Mouse (Mus musculus) kidney, adult 2 months (tissue): ENCODE data around the gene Sult1b1. TPM values are rescaled to one million over a fixed set of nuclear protein-coding genes. Genes with fewer than 3 reads are reported as not detected.
"Not testable (repeated sequence)": the region's sequence is repeated elsewhere in the genome, so short reads cannot be mapped to it uniquely, and the experiment has no call there.

Experiments used
- DNase-seq: peaks from one replicate; pipeline ENCODE4 v3.0.0; 2021
- H3K27ac ChIP-seq: fragments of 200-500 bp; 2 replicates; pipeline ENCODE4 v1.5.1; 2012; ENCODE audit warnings: low read depth, low read length, control low read depth, inconsistent platforms; ENCODE audit not compliant: insufficient read depth
- H3K27me3 ChIP-seq: fragments of 200-500 bp; replicated peaks from 2 replicates; pipeline ENCODE4 v1.6.1; 2012; ENCODE audit warnings: mild to moderate bottlenecking, moderate library complexity, low read length, inconsistent platforms; ENCODE audit not compliant: control insufficient read depth, insufficient read depth
- H3K36me3 ChIP-seq: fragments of 200-500 bp; 2 replicates; pipeline ENCODE4 v1.6.1; 2012; ENCODE audit warnings: mild to moderate bottlenecking, moderate library complexity, low read length, inconsistent platforms; ENCODE audit not compliant: control insufficient read depth, insufficient read depth
- H3K4me1 ChIP-seq: fragments of 200-500 bp; 2 replicates; pipeline ENCODE4 v1.6.1; 2011; ENCODE audit warnings: low read length; ENCODE audit not compliant: control insufficient read depth, insufficient read depth
- H3K4me3 ChIP-seq: fragments of 200-500 bp; 2 replicates; pipeline ENCODE4 v1.5.1; 2011; ENCODE audit warnings: mild to moderate bottlenecking, low read depth, low read length, control low read depth; ENCODE audit not compliant: insufficient read depth
- CTCF ChIP-seq: fragments of 200-500 bp; conservative IDR thresholded peaks from 2 replicates; pipeline ENCODE4 v1.5.1; 2011; ENCODE audit warnings: low read depth, mild to moderate bottlenecking, control low read depth, low read length, moderate library complexity, mixed read lengths; ENCODE audit not compliant: insufficient read depth, insufficient read length
- POLR2A ChIP-seq: fragments of 200-500 bp; IDR thresholded peaks from one replicate; pipeline ENCODE4 v1.6.1; 2011; ENCODE audit warnings: low read depth, low read length, control low read depth
- WGBS: fragments of 180-500 bp; shearing (Covaris S2); methylation state at CpG from one replicate; pipeline ENCODE4 v1.1.7; 2018; 5-methylcytosine and 5-hydroxymethylcytosine counted together
- polyA plus RNA-seq: library from polyadenylated mRNA; depleted of rRNA; stranded (reverse); fragments of >200 nt; gene quantifications from 2 replicates; pipeline ENCODE4 v1.2.3, GENCODE M21; 2012; rRNA removed

Sult1b1 gene
- polyA plus RNA-seq, 1 experiment: 0.72 TPM

DNA sequence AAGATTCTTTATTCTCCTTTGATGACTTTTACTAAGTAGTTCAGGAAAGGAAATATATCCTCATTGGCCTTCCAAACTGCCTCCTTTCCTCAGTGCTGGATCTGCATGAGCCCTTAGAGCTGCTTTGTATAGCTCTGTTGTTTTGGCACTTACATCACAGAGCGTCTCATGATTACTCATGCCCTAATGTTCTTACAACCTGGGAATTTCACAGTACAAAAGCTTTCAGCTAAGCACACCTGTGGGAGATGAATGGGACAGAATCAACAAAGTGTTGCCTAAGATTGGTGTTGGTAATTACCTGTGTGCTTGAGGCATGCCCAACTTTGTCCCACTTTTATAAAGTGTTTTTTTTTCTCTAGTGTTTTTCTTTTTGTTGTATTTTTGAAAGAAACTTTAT is 35.3 kb downstream of the Sult1b1 start:
- Histone ChIP-seq H3K4me3 (no peak overlapping the region), H3K36me3 (no peaks in the 10 kb centered on the region), H3K27me3 (no peaks in the 10 kb centered on the region), H3K27ac (no peak overlapping the region), H3K4me1 (peaks cover 3% of the 10 kb centered on the region; the same call in 1 of the 2 replicates)
- no peak for DNase-seq
- WGBS: 73% methylated on average over 1 of the region's 1 CpGs
- TF ChIP-seq CTCF (no peak), POLR2A (no peak)

DNA sequence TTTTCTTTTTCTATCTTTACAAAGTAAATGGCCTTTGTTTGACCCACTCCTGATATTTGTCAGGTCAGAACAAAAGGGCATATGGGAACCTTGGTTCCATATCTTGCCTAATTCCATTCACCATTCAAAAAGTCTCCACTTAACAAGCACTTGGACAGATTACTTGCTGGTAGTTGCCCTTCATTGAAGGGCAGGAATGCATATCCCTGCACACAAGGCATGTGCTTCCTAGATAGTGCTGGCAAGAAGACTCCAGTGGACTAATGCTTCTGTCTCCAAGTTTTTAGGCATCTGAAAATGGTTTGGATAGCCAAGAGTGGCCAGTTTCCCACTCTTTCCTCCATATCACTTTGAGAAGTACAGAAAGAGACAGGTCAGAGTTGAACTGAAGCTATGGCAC is 38.7 kb downstream of the Sult1b1 start:
- Histone ChIP-seq H3K27me3 (no peaks in the 10 kb centered on the region), H3K4me1 (peaks cover 3% of the 10 kb centered on the region; the same call in 1 of the 2 replicates), H3K27ac (peak overlapping the region; percentile 82; the same call in 1 of the 2 replicates), H3K36me3 (no peaks in the 10 kb centered on the region), H3K4me3 (no peak overlapping the region)
- TF ChIP-seq POLR2A (no peak), CTCF (no peak)
- DNase-seq: peak; percentile 38

DNA sequence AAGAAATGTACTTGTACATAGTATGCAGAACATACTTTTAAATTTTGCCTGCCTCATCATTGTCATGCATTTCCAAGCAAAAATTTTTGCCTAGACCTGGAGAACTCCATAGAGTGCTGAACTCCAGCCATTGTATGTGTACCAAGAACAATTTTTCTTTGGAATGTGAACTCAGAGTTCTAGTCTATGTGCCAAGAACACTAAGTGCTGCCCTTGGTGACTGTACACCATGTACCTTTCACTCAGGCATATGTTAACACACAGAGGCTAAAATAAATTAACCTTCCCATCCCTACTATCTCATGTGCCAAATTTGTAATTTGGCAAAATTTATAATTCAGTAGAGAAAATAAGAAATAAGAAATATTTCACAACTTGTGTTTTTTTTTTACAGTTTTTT is 39.1 kb downstream of the Sult1b1 start:
- peak; percentile 40 for DNase-seq
- TF ChIP-seq CTCF (no peak), POLR2A (no peak)

DNA sequence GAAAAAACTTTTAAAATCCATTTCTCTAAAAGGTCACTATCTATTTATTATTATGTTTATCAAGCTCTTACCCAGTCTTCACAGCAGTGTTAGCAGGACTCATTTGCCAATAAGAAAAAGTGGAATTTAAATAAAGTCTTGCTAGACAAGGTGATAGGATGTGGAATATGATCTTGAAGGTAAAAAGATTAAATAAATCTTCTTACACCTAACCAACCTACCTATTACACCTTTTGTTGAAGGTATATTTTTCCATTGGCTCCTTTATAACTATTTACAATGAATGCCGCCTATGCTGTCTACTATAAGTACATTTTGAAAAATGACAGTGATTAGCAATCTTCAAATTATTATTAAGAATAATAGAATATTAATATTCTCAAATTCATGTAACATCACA is 47.2 kb downstream of the Sult1b1 start, which contains the start of gene Ugt2a1:
Ugt2a1 (minus strand) TSS at position 101 of the 400 bp plus-strand sequence.
- Histone ChIP-seq H3K27ac (no peak within 1 kb of the TSS), H3K4me1 (no peaks in the 10 kb centered on the region), H3K27me3 (no peaks in the 10 kb centered on the region), H3K4me3 (no peak within 1 kb of the TSS), H3K36me3 (no peaks in the 10 kb centered on the region)
- WGBS: 87% methylated on average over 1 of the region's 1 CpGs
- DNase-seq: no peak
- TF ChIP-seq POLR2A (no peak), CTCF (no peak)

More for the DNA sequence above, 39.1 kb downstream of the Sult1b1 start:
- Histone ChIP-seq H3K4me1 (peaks cover 3% of the 10 kb centered on the region; the same call in 1 of the 2 replicates), H3K4me3 (no peak overlapping the region), H3K27ac (no peak overlapping the region), H3K36me3 (no peaks in the 10 kb centered on the region), H3K27me3 (no peaks in the 10 kb centered on the region)

- not testable (repeated sequence) for H3K36me3 ChIP-seq, H3K4me3 ChIP-seq, H3K4me1 ChIP-seq, H3K27ac ChIP-seq, DNase-seq, H3K27me3 ChIP-seq
- 69% methylated on average over 1 of the region's 1 CpGs for WGBS
Measured at GRCm38 (mm10) chr5:87486706-87487105, 51.3 kb downstream of the Sult1b1 start, which contains the start of gene Gm43638. Gene Gm43638, minus strand, starts transcription at chr5:87486806.

DNA sequence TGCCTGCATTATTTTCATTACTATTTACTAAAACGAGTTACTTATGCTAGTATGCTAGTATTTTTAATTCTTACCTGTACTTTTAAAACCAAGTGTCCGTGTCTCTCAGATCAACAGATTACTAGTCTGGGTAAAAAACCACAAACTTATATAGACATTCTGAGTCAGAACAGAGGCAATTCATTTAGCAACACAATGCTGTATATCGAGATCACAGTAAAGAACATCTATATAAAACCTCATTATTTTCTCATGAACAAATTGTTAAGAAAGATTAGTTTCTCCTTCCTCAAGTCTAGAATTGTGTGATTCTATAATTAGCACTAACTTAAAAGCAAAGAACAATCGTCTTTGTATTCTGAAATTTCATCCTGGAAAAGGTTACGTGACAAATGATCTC is 55.8 kb downstream of the Sult1b1 start, which contains the start of gene Ugt2a2:
Ugt2a2 (minus strand) TSS at position 101 of the 400 bp plus-strand sequence.
- Histone ChIP-seq H3K4me1 (no peaks in the 10 kb centered on the region), H3K4me3 (no peak within 1 kb of the TSS), H3K27me3 (no peaks in the 10 kb centered on the region), H3K27ac (no peak within 1 kb of the TSS), H3K36me3 (no peaks in the 10 kb centered on the region)
- no peak for TF ChIP-seq CTCF
- WGBS: 79% methylated on average over 5 of the region's 5 CpGs
- no peak for DNase-seq

Other genes with a start within 250 kb of the Sult1b1 start
- 0.28 and 0.33 TPM in 2 replicates for gene Ugt2a3, start 201.0 kb downstream of the Sult1b1 start, polyA plus RNA-seq
- gene Ugt2b38, start 114.0 kb downstream of the Sult1b1 start, polyA plus RNA-seq: 37.2 and 48.1 TPM in 2 replicates
- gene Ugt2a2, start 55.9 kb downstream of the Sult1b1 start, polyA plus RNA-seq: not detected in 2 replicates
- not detected in 2 replicates for gene Gm43638, start 51.4 kb downstream of the Sult1b1 start, polyA plus RNA-seq
- gene Ugt2a1, start 47.3 kb downstream of the Sult1b1 start, polyA plus RNA-seq: not detected in 2 replicates
- gene Sult1d1, start 30.8 kb upstream of the Sult1b1 start, polyA plus RNA-seq: 20.3 and 34.2 TPM in 2 replicates
- gene Sult1e1, start 53.4 kb upstream of the Sult1b1 start, polyA plus RNA-seq: not detected in 2 replicates
- not detected in 2 replicates for gene Csn1s1, start 128.0 kb upstream of the Sult1b1 start, polyA plus RNA-seq
- gene Csn2, start 161.4 kb upstream of the Sult1b1 start, polyA plus RNA-seq: not detected in 2 replicates
- gene Csn1s2a, start 236.4 kb upstream of the Sult1b1 start, polyA plus RNA-seq: not detected in 2 replicates